Mouse (Mus musculus): Measurements from ENCODE around the gene Smoc1.
A peak's percentile ranks its signal among the peaks of the same experiment; 100 is the strongest.

Gene Smoc1

DNA sequence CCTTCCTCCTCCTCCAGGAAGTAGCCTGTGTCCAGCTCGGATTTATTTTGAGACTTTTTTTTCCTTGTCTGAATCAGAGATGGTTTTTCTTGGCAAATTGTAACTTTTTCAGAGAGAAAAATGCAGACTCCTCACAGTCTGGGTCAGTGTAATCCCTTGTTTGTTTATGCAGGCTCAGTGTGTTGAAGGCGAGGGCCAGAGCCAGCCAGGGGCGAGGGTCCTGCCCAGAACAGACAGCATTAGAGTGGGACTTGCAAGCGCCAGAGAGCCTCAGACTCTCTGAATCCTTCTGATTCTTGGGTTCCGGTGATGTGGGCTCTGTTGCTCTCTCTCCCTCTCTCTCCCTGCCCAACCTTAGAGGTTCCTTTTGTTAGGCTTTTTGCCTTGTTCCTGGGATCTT lies 53.7 kb downstream of the Smoc1 start:
- no peak for DNase-seq (ENCODE audit: extremely low spot score, low spot score)

DNA sequence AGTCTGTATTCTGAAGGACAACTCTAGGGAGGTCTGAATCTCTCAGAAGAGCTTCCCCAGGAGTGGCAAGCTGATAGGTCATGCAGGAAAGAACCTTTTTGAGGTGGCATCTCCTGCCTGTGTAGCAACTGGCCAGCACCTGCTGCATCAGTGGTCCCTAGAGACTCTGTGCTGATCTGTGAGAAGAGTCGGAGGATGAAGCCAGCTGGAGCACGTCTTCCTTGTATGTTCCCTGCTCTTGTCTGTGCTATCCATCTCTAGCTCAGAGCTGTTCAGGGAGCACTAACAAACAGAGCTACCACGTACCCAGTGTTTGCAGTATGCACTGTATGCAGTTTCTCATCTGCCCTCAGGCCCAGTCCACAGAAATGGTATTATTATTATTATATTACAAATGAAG lies 54.4 kb downstream of the Smoc1 start:
- DNase-seq (ENCODE audit: extremely low spot score, low spot score) = no peak

DNA sequence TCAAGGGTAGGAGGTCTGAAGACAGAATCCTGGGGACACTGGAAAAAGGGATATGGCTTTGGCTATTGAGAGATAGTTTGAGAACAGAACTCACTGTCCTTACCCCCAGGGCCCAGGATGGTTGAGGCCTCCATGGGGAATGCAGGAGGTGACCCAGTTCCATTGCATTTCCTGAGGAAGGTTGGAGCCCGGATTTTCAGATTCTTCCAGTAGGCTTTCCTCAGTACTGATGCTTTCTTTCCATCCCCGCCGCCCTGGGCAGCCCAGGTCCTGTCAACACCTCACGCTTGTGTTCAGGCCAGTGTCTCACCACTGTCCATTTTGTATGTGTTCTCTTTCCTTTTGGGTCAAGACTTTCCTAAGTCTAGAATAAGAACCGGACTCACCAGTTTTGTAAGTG lies 56.5 kb downstream of the Smoc1 start:
- no peak for DNase-seq (ENCODE audit: extremely low spot score, low spot score)

DNA sequence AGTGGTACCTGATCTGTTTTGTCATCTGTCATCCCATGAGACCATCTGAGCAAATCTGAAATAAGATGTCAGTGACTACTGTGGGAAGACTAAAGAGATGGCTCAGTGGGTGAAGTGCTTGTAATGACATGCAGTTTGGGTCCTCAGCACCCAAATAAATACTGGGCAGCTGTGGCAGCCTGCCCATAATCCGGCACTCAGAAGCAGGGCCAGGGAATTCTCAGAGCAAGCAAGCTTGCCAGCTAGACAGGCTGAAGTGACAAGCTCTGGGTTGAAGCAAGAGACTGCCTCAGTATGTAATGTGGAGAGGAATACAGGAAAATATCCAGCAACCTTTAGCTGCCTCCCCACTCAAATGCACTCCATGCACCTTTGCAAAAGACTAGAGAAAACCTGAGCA lies 58.6 kb downstream of the Smoc1 start:
- DNase-seq (ENCODE audit: extremely low spot score, low spot score) = no peak

DNA sequence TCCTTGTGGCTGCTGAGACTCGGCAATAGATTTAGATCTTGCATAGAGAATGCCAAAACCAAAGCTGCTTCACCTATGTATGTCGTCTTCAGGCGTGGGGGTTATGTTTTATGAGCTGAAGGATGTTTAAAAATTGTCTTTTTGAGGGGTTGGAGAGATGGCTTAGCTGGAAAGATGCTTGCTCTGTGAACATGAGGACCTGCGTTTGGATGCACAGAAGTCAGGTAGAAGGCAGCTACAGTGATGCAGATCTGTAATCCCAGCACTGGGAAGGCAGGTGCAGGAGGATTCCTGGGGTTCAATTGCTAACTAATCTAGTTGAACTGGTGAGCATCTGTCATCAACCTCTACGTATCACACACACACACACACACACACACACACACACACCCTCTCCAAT lies 61.5 kb downstream of the Smoc1 start:
- DNase-seq (ENCODE audit: extremely low spot score, low spot score) = no peak

DNA sequence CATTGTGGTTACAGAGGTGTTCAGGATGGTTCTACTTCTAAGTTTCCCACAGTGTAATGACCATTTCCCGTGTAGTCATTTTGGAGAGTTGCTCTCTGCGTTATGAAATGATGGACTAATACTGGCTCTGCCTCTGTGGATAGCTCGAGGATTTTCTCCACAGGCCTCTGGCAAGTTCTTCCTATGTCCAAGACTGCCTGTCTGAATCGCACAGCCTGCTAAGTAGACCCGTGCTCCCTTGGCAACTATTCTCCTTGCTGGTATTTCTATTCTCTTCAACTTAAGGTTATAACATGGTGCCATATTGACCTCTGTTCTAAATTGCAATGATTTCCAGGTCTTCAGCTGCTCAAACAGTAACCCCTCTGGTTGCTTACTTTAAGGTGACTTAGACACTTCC lies 65.0 kb downstream of the Smoc1 start:
- DNase-seq (ENCODE audit: extremely low spot score, low spot score) = no peak

- no peak for DNase-seq (ENCODE audit: extremely low spot score, low spot score)
These were observed 66.0 kb downstream of the Smoc1 start for GRCm38 (mm10) chr12:81092641-81093040.

DNA sequence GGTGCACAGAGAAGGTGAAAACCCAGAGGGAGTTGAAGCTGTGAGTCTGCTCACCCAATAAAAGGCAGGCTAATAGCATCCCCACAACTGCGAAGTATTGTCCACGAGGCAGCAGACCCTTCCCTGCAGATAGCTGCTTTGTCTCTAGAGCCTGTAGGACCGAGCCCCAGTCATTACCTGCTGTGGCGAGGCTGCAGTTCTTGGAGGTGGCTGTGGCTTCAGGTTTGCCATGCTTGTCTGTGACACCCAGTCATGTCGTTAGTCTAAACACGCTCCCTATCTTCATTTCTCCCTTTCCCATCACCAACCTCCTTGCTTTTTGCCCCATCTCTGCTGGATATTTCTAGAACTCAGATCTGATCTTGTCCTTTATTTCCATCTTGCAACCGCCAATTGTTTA lies 66.6 kb downstream of the Smoc1 start:
- DNase-seq (ENCODE audit: extremely low spot score, low spot score) = no peak

- peak; percentile 42 for DNase-seq (ENCODE audit: extremely low spot score, low spot score)
These were observed 68.3 kb downstream of the Smoc1 start for GRCm38 (mm10) chr12:81094766-81095405.

DNA sequence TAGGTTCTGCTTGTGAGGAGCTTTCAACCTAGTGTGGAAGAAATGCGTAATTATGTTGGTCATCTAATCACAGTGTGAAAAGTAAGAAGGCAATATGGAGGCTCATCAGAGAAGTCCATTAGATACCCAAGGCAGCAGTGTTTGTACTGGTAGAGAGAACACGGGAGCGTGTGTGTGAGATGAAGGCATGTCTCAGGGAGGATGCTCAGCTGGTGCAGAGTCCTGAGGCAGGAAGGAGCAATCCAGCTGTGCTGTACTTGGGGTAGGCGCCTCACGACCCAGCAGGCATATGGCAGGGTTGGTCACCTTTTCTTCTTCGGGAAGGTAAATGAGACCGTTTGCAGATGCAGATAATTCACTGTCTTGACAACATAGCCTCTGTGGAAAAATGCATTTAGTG lies 70.7 kb downstream of the Smoc1 start:
- peak; percentile 17 for DNase-seq (ENCODE audit: extremely low spot score, low spot score)

DNA sequence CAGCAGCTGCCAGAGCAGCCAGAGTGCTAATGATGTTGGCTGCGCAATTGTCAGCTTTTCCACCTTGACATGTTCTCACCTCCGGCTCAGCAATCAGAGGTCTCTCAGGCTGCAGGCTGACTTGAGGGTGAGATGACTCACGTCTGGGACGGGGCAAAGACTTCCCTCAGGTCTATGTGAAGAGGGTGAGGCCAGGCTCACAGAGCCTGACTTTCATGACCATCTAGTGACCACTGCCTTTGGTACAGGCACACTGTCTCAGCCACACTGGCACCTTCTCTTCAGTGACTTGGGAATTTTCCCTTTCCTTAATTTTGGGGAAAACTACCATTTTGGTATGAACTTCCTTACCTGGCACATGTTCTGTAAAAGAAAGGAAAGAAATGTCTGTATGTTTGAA lies 71.1 kb downstream of the Smoc1 start:
- peak; percentile 11 for DNase-seq (ENCODE audit: extremely low spot score, low spot score)

DNA sequence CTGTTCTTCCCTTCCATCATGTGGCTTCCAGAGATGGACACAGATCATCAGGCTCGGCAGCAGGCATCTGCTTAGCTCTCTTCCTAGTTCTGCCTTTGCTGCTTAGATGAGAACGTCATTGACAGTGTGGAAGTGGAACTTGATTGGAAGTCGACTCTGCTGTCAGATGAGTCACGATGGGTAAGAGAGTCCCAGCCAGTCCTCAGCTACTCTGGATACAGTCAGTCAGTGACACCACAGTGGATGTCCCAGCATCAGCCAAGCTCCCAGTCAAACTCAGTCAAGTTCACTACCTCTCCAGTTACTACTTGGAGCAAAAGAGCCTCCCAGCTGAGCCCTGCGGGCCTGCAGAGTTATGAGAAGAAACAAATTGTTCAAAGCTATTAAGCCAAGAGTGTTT lies 72.6 kb downstream of the Smoc1 start:
- no peak for DNase-seq (ENCODE audit: extremely low spot score, low spot score)

- no peak for DNase-seq (ENCODE audit: extremely low spot score, low spot score)
These were observed 75.1 kb downstream of the Smoc1 start for GRCm38 (mm10) chr12:81101691-81102090.

- DNase-seq (ENCODE audit: extremely low spot score, low spot score) = no peak
These were observed 77.9 kb downstream of the Smoc1 start for GRCm38 (mm10) chr12:81104546-81104945.

DNA sequence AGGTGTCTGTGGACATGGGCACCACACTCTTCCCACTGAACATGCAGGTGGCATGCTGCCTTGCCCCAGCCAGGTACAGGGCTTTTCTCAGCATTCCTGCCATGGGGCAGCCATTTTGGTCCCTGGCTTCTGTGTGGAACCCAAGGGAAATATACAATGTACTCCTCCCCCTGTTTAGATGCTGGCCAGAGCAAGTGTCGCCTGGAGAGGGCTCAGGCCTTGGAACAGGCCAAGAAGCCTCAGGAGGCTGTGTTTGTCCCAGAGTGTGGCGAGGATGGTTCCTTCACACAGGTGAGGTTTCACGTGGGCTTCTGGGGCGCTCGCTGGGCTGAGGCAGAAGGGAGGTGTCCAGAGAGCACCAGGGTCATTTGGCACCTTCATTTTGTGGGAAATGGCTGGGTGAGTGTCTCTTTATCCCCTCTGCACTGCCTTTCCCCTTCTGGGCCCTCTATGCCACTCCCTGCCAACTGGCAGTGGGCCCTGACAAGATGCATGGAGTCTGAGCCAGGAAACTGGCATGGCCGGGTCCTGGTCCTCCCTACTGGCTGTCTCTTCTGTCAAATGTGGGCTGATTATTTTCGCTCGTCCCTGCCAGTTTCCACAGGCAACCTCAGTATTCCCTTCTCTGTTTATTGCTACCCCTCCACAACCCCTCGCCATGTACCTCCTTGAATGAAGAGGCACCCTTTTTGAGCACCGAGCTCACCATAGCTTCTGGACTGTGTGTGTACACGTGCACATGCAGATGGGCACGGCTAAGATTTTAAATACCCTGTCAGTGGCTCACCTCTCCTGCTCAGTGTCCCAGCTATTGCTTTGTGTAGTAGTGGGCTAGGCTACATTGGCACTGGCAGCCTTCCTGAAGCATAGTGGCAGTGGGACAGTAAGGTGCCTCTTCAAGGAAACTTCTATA lies 79.4 kb downstream of the Smoc1 start:
- DNase-seq (ENCODE audit: extremely low spot score, low spot score) = no peak

DNA sequence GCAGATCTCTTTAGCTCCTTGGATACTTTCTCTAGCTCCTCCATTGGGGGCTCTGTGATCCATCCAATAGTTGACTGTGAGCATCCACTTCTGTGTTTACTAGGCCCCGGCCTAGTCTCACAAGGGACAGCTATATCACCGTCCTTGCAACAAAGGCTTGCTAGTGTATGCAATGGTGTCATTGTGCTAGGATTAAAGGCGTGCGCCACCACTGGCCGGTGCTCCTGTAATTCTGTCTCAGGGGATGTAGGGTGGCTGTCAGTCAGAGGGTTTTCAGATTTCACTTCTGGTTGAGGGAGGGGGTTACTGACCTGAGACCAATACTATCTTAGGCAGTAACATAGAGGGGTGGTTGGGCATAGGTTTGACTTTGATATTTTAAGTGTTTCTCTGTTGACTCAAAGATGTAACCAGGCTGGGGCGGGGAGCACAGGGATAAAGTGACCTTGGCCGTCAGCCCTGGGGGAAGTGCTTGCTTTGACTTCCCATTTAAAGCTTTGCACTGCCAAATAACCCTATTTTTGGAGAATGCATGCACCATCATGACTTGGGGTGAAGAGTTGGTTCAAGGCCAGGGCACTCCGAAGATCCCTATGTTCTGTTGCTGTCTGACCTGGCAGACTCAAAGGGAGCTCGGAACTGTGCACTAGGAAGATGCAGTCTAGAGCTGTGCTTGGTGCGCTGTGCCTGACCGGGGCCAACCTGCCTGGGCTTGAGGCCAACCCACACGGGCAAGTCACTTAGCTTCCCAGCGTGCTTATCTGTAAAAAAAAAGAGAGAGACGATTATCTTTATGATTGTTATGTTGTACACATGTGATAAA lies 80.9 kb downstream of the Smoc1 start:
- DNase-seq (ENCODE audit: extremely low spot score, low spot score) = no peak

DNA sequence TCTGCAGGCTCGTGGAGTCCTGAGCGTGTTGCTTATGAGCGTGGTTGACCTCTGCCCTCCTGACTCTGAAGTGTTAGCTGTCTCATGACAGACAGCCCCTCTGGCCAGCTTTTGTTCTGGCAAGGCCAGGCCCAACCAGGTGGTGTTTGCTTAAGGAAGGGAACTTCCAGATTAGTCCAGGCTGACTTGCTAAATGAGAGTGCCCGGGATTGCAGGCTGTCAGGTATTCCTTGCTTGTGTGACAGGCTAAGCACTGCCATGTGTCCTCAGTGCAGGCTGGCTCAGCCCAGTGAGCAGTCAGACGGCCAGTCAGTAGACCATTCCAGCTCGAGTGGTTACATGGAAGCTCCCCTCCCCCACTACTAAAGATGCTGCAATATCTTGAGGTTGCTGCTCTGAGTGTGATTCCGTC lies 82.0 kb downstream of the Smoc1 start:
- peak; percentile 53 for DNase-seq (ENCODE audit: extremely low spot score, low spot score)

GRCm38 (mm10) chr12:81110006-81110405 lies 83.4 kb downstream of the Smoc1 start:
- DNase-seq (ENCODE audit: extremely low spot score, low spot score) = no peak

DNA sequence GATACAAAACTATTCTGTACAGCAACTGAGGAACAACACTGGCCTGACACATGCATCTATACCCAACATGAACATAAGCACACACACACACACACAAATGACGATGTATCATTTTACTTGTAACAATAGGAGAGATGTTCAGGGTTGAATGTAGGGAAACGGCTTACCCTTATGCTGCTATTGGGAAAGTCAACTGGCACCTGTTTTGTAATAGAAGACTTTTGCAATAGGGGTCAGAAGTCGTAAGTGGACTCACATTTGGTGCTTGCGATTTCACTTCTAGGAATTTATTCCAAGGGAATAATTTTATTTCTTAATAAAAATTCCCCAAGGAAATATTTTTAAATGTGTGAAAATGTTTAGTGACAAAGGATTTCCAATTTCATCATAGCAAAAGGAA lies 85.7 kb downstream of the Smoc1 start:
- no peak for DNase-seq (ENCODE audit: extremely low spot score, low spot score)

DNA sequence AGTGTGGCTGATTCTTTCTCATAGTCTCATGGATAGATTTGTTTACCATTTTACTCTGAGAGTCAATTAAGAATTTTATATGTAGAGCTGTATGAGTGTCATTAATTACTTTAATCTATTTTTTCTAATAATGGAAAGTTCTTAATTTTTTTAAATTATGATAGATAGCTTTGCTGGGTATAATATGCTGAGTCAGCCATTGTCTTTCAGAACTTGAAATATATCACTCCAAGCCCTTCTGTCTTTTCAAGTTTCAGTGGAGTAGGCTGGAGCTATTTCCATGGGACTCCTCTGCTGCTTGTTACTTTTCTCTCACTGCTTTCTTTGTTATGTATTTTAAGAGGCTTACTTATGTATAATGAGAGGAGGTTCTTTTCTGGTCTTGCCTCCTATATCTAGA lies 93.7 kb downstream of the Smoc1 start:
- no peak for DNase-seq (ENCODE audit: extremely low spot score, low spot score)

GRCm38 (mm10) chr12:81123793-81124192 lies 97.2 kb downstream of the Smoc1 start:
- DNase-seq (ENCODE audit: extremely low spot score, low spot score) = no peak

- no peak for DNase-seq (ENCODE audit: extremely low spot score, low spot score)
These were observed 100.2 kb downstream of the Smoc1 start for GRCm38 (mm10) chr12:81126842-81127241.
